Mouse (Mus musculus) bone marrow, adult 2 months (tissue): Measurements from ENCODE around the gene Dek. TPM values are rescaled to one million over a fixed set of nuclear protein-coding genes. Genes with fewer than 3 reads are reported as not detected.
A peak's percentile ranks its signal among the peaks of the same experiment; 100 is the strongest.

Experiments used
- H3K27ac ChIP-seq: fragments of 200-500 bp; 2 replicates; pipeline ENCODE4 v1.5.1; 2012; ENCODE audit warnings: low read depth, mild to moderate bottlenecking, control low read depth, inconsistent platforms, low read length; ENCODE audit not compliant: control insufficient read depth, poor library complexity, insufficient read depth
- H3K4me1 ChIP-seq: fragments of 200-500 bp; 2 replicates; pipeline ENCODE4 v1.6.1; 2011; ENCODE audit warnings: low read length; ENCODE audit not compliant: control insufficient read depth, insufficient read depth
- H3K4me3 ChIP-seq: fragments of 200-500 bp; replicated peaks from 2 replicates; pipeline ENCODE3; 2011; ENCODE audit warnings: mild to moderate bottlenecking, low read depth, low read length, control low read depth; ENCODE audit not compliant: control insufficient read depth
- CTCF ChIP-seq: fragments of 200-500 bp; IDR thresholded peaks from 2 replicates; pipeline ENCODE4 v1.5.1; 2011; ENCODE audit warnings: low read length, control low read depth; ENCODE audit not compliant: control insufficient read depth, insufficient read depth
- POLR2A ChIP-seq: fragments of 200-500 bp; IDR thresholded peaks from 2 replicates; pipeline ENCODE4 v1.6.1; 2011; ENCODE audit warnings: low read depth, mild to moderate bottlenecking, control low read depth, low read length, borderline replicate concordance; ENCODE audit not compliant: control insufficient read depth
- WGBS: fragments of 180-500 bp; shearing (Covaris S2); methylation state at CpG from one replicate; pipeline ENCODE4 v1.1.7; 2018; 5-methylcytosine and 5-hydroxymethylcytosine counted together
- polyA plus RNA-seq: library from polyadenylated mRNA; stranded (reverse); fragments of >200 nt; gene quantifications from 2 replicates; pipeline ENCODE4 v1.2.4, GENCODE M21; 2011; ENCODE audit warnings: low replicate concordance; ENCODE audit not compliant: missing spikeins, insufficient read depth, insufficient read length

Gene Dek
- 504 and 514 TPM in 2 replicates for polyA plus RNA-seq

DNA sequence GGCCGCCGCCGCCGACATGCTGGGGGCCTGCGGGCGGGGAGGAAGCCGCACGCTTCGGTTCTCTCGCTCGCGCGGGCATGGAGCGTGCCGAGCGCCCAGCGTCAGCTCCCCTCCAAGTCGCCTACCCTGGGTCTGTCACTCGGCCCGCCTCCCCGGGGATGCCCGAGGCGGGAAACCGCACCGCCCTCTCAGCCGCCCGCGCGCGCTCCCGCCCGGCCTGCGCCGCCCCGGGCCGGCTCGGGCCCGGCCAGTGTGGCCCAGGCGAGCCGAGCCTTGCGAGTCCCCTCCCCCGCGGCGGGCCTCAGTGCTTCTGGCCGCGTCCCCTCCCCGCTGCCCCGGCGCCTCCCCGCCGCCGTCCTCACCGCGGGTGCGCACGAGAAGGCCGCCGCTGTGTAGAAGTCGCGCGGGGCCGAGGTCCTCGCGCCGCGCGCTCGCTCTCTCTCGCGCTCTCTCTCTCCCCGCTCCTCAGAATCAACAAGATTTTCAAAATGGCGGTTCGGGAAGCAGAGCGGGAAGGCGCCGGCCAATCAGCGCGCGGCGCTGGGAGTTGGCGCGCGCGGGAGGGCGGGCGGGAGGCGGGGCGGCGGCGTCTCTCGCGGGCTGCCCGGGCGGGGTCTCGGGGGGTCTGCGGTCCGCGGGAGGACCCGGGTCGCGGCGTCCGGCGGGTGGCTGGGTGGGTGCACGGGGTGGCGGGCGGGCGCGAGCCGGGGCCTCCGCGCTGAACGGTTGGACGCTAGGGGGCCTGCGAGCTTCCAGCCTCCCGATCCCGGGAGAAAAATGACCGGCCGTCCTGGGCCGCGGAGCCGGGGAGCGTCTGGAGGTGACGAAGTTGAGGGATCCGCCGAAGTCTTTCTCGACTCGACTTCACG is at the start of gene Dek:
TSS of gene Dek (minus strand) at position 491 of the 869 bp plus-strand sequence.
- H3K4me3 ChIP-seq: peak within 1 kb of the TSS; percentile 81
- TF ChIP-seq POLR2A (peak; percentile 43; the same call in 1 of the 2 replicates), CTCF (peak; percentile 20; the same call in 1 of the 2 replicates)
- H3K4me1 ChIP-seq: peaks cover 2% of the 10 kb centered on the region; the same call in 1 of the 2 replicates
- peak within 1 kb of the TSS; percentile 97 for H3K27ac ChIP-seq
- WGBS: under 1% methylated on average over 129 of the region's 129 CpGs

DNA sequence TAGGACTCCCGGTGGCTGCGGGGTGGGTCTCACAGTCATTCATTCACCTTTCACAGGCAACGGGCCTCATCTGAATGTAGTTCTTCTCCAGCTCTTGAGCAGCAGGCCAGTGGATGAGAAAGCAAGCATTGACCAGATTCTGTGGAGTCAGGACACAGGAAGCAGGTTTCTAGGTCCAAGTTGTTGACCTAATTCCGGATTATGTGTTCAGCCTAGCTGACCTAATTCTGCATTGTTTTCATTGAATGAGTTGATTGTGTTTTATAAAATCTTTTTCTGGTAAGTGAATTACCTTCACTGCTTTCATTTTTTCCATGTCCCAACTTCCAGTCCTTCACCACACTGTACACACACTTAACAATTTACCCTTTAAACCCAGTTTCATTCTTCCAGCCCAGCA is 48.9 kb upstream of the Dek start:
- no peaks in the 10 kb centered on the region; the same call in 1 of the 2 replicates for H3K4me1 ChIP-seq
- H3K4me3 ChIP-seq: no peak overlapping the region
- H3K27ac ChIP-seq: no peak overlapping the region
- TF ChIP-seq CTCF (no peak), POLR2A (no peak)
- 80% methylated on average over 4 of the region's 4 CpGs for WGBS

DNA sequence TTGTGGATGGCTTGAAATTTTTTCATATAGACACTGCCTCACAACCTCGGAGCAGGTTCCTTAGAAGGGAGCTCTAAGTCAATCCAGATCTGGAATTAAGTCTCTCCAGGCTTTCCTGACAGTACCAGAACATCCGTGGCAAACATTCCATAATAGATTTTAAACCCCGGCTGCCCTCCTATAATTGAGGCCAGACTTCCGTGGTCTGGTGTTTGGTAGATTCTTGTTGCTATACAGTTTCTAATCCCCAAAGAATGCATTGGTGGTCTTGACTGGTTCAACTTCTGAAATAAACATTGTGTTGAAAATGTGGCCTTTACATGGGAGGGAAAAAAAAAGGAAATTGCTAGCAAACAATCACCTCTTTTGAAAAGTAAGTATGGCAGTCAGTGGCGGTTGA is 47.2 kb upstream of the Dek start:
- Histone ChIP-seq H3K4me1 (no peaks in the 10 kb centered on the region; the same call in 1 of the 2 replicates), H3K4me3 (no peak overlapping the region), H3K27ac (no peak overlapping the region)
- TF ChIP-seq POLR2A: no peak
- TF ChIP-seq CTCF: no peak
- WGBS: 83% methylated on average over 5 of the region's 5 CpGs

DNA sequence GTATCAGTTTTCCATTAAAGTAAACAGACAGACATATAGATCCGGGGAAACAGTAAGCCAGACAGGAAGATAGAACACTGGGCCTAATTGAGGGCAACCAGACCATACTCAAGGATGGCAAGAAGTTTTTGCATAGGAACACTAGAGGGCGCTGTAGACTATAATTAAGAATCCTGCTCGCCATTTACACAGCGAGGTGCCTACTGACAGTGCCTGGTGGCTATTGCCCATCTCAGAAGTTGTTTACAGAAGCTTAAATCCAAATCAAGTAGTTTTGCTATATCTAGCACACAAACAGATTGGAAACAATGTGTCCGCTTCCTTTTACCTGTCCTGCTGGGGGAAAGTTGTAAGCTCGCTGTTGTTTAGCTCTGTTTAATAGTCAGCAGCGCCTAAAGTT is 46.4 kb upstream of the Dek start:
- Histone ChIP-seq H3K4me1 (no peaks in the 10 kb centered on the region; the same call in 1 of the 2 replicates), H3K4me3 (no peak overlapping the region), H3K27ac (no peak overlapping the region)
- 40% methylated on average over 7 of the region's 7 CpGs for WGBS
- TF ChIP-seq CTCF: peak; percentile 39; the same call in 1 of the 2 replicates
- TF ChIP-seq POLR2A: no peak

DNA sequence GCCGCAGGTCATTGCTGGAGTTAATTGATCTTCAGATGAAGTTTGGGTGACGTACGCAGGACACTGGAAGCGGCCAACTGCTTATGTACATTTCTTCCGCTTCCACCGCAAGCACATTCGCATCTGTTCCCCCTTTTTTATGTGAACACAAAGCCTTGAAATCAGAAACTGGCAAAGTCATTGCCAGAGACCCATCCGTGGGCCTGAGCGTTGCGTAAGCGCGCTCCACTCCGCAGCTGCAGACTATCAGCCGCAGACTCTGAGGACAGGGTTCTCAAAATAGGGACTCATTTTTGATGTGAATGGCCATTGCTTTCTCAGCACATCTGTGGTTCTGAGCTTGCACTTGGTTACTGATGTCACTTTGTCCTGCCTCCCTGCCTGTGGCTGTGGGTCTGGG is 45.1 kb upstream of the Dek start:
- no peak overlapping the region for H3K4me3 ChIP-seq
- no peak for TF ChIP-seq POLR2A
- TF ChIP-seq CTCF: no peak
- no peaks in the 10 kb centered on the region; the same call in 1 of the 2 replicates for H3K4me1 ChIP-seq
- H3K27ac ChIP-seq: no peak overlapping the region
- WGBS: 57% methylated on average over 14 of the region's 14 CpGs

DNA sequence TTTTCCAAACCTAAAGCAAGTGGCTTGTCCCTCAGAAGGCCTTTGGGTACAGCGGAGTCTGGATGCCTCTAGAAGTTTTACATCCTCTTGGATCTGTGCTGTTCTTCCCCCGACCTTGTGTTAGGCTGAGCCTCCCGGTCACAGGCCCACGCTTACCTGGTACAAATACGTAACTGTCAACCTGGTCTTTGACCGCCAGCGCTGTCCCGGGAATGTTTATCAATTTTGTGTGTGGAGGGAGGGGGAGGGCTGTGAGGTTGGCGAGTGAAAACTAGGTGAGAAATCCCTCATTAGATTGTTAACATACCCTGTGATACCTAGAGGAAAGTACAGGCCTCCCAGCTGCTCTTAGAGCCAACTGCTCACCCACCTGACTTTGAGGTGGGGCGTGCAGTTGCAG is 44.0 kb upstream of the Dek start:
- WGBS: 90% methylated on average over 10 of the region's 10 CpGs
- Histone ChIP-seq H3K4me1 (no peaks in the 10 kb centered on the region; the same call in 1 of the 2 replicates), H3K27ac (no peak overlapping the region), H3K4me3 (no peak overlapping the region)
- no peak for TF ChIP-seq CTCF
- no peak for TF ChIP-seq POLR2A

DNA sequence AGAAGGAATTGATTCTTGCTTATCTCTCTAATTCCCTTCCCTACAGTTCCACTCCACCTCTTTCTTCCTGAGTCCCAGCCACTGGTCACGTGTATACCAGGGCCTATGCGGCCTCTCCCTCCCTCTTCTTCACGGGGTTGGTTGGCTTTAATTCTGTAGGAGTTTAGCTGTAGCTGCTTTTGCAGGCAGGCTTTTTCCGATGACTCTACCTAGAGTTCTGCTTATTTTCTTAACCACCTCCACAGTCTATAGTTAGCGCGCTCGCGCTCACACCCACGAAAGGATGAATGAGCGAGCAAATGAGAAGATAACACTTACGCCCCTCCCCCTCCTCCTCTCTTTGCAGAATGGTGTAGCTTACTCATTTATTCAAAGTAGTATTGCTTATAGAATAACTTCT is 42.6 kb upstream of the Dek start:
- no peak for TF ChIP-seq POLR2A
- no peak for TF ChIP-seq CTCF
- 77% methylated on average over 11 of the region's 11 CpGs for WGBS
- no peak overlapping the region for H3K4me3 ChIP-seq
- no peaks in the 10 kb centered on the region; the same call in 1 of the 2 replicates for H3K4me1 ChIP-seq
- H3K27ac ChIP-seq: no peak overlapping the region

DNA sequence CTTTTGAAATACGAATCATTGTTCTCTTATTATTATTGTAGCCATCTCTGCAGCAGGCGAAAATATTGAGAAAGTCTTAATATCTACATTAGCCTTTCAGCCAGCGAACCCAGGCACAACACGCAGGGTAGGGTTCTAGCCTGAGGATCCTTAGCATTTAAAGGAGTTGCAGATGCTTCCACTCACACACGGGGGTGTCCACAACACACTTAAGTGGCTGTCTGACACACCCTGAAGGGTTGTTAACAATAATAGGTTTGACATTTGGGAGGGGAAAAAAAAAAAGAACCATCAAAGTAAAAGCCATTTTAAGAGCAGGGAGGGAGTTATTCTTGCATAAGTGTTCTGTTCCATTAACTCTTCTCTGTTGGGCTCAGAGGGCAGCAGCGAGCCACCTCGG is 40.4 kb upstream of the Dek start:
- 87% methylated on average over 7 of the region's 7 CpGs for WGBS
- no peak overlapping the region for H3K4me3 ChIP-seq

DNA sequence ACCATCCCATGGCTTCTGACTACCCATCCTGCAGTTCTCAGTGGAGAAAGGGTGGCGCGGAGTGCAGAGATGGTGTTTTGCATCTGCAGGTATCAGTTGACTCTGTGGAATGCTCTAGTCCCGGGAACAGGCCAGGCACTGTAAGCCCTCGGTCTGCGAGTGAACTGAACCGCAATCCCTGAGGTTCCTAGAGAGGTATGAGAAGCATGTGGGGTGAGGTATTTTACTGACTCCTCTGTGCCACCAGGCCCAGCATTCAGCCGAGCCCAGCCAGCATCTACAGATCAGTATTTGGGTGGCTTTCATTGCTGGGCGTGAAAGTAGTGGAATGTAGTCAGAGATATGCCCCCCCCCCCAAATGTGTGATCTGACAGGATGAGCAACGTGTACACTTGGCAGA is 39.9 kb upstream of the Dek start:
- no peak for TF ChIP-seq POLR2A
- TF ChIP-seq CTCF: no peak
- Histone ChIP-seq H3K4me3 (no peak overlapping the region), H3K27ac (no peak overlapping the region), H3K4me1 (no peaks in the 10 kb centered on the region)
- 88% methylated on average over 9 of the region's 9 CpGs for WGBS

More for the DNA sequence above, 40.4 kb upstream of the Dek start:
- Histone ChIP-seq H3K4me1 (no peaks in the 10 kb centered on the region), H3K27ac (no peak overlapping the region)
- no peak for TF ChIP-seq CTCF
- TF ChIP-seq POLR2A: no peak
